11 mouse cellular contexts compared by ENCODE assay signal in genomic region chr2:69640100-69640499, GRCm38 (mm10). TPM values are rescaled to one million over a fixed set of nuclear protein-coding genes. Genes with fewer than 3 reads are reported as not detected.
DNase-seq lines count a peak whose midpoint lies in the region; ATAC-seq lines count a peak whose summit lies in the region.
"Had no signal": no experiment of that assay in that cellular context is flagged by ENCODE, and none has a peak within 500 bp of the region (broad histone marks: within the 10 kb centered on the region; RNA-seq: fewer than 3 reads in every experiment).

No protein-coding gene starts in this region.

- H3K9me3 ChIP-seq in midbrain, embryonic 15.5 days = no peaks in the 10 kb centered on the region
- no peaks in the 10 kb centered on the region for H3K9me3 ChIP-seq in midbrain, embryonic 13.5 days
- H3K9me3 ChIP-seq in liver, embryonic 11.5 days (ENCODE audit: control insufficient read depth, low read length) = no peaks in the 10 kb centered on the region
- H3K9me3 ChIP-seq: heart, embryonic 15.5 days had no signal

- H3K27me3 ChIP-seq in midbrain, embryonic 15.5 days (replicated peaks) = no peaks in the 10 kb centered on the region
- H3K27me3 ChIP-seq in midbrain, embryonic 13.5 days = peaks cover 3% of the 10 kb centered on the region; the same call in 1 of the 2 replicates
- no peaks in the 10 kb centered on the region for H3K27me3 ChIP-seq in liver, embryonic 11.5 days (replicated peaks; ENCODE audit: control insufficient read depth, insufficient read depth, low read length)
- H3K27me3 ChIP-seq: heart, embryonic 15.5 days had no signal

- 38% methylated on average over 10 of the region's 10 CpGs for WGBS in midbrain, embryonic 15.5 days
- WGBS in midbrain, embryonic 13.5 days = 55% methylated on average over 10 of the region's 10 CpGs
- 57% methylated on average over 10 of the region's 10 CpGs for WGBS in liver, embryonic 11.5 days

- DNase-seq in brain, embryonic 18.5 days (ENCODE audit: low read depth, low spot score) = peak; percentile 3
- DNase-seq in kidney, adult 18-20 months = peak; percentile 59
- DNase-seq in retina, postnatal 7 days (ENCODE audit: low read depth, low spot score) = peak; percentile 21
- no peak for DNase-seq in liver, embryonic 11.5 days (ENCODE audit: low spot score)
- DNase-seq in lung, postnatal 4 days = no peak
- no peak for DNase-seq in right cerebral cortex, adult 2 months (ENCODE audit: low spot score in 2 of 2)
- DNase-seq: thymus, postnatal 36 days had no signal

- ATAC-seq in midbrain, embryonic 15.5 days (replicated peaks) = 0 out of 2 replicates have a peak, but pooled peaks have one; percentile 52
- ATAC-seq in midbrain, embryonic 13.5 days = no peak
- ATAC-seq in liver, embryonic 11.5 days (replicated peaks; ENCODE audit: low FRiP score) = no peak

- no peaks in the 10 kb centered on the region for H3K36me3 ChIP-seq in midbrain, embryonic 15.5 days (replicated peaks)
- no peaks in the 10 kb centered on the region for H3K36me3 ChIP-seq in midbrain, embryonic 13.5 days
- H3K36me3 ChIP-seq in liver, embryonic 11.5 days (ENCODE audit: control insufficient read depth, insufficient read depth, low read length) = no peaks in the 10 kb centered on the region
- H3K36me3 ChIP-seq: heart, embryonic 15.5 days had no signal

- no peaks in the 10 kb centered on the region for H3K4me1 ChIP-seq in midbrain, embryonic 15.5 days
- H3K4me1 ChIP-seq in midbrain, embryonic 13.5 days (replicated peaks) = no peaks in the 10 kb centered on the region
- H3K4me1 ChIP-seq in liver, embryonic 11.5 days (replicated peaks; ENCODE audit: control insufficient read depth, insufficient read depth, low read length) = no peaks in the 10 kb centered on the region
- H3K4me1 ChIP-seq: heart, embryonic 15.5 days had no signal

- H3K9ac ChIP-seq in midbrain, embryonic 15.5 days = no peak overlapping the region
- H3K9ac ChIP-seq in midbrain, embryonic 13.5 days (replicated peaks) = no peak overlapping the region
- H3K9ac ChIP-seq in liver, embryonic 11.5 days (ENCODE audit: low read depth, low read length) = no peak overlapping the region
- H3K9ac ChIP-seq: heart, embryonic 15.5 days had no signal

- H3K27ac ChIP-seq in midbrain, embryonic 15.5 days = no peak overlapping the region
- no peak overlapping the region for H3K27ac ChIP-seq in midbrain, embryonic 13.5 days
- no peak overlapping the region for H3K27ac ChIP-seq in liver, embryonic 11.5 days (ENCODE audit: low read depth, low read length)
- H3K27ac ChIP-seq: heart, embryonic 15.5 days; macrophage had no signal

- H3K4me2 ChIP-seq in midbrain, embryonic 15.5 days = no peak overlapping the region
- H3K4me2 ChIP-seq in midbrain, embryonic 13.5 days (replicated peaks) = no peak overlapping the region
- H3K4me2 ChIP-seq in liver, embryonic 11.5 days = no peak overlapping the region
- H3K4me2 ChIP-seq: heart, embryonic 15.5 days had no signal

- H3K4me3 ChIP-seq in midbrain, embryonic 15.5 days = no peak overlapping the region
- H3K4me3 ChIP-seq in midbrain, embryonic 13.5 days (replicated peaks) = no peak overlapping the region
- H3K4me3 ChIP-seq in liver, embryonic 11.5 days (ENCODE audit: low read depth, low read length) = no peak overlapping the region
- H3K4me3 ChIP-seq: heart, embryonic 15.5 days had no signal

RNA-seq across cellular contexts. Expression of gene Bbs5, which starts 6.9 kb away (rescaled TPM):
- polyA plus RNA-seq in midbrain, embryonic 15.5 days (2015; fragmentation: Nextera tagmentation; extraction: Ambion mirVana) = 20.3 and 25.2 TPM in 2 replicates
- 24.3 and 24.8 TPM in 2 replicates for polyA plus RNA-seq in midbrain, embryonic 13.5 days (2015; fragmentation: Nextera tagmentation; extraction: Ambion mirVana)
- 8.4 and 10.9 TPM in 2 replicates for polyA plus RNA-seq in liver, embryonic 11.5 days (2014; fragmentation: Nextera tagmentation; extraction: Ambion mirVana)

RNA-seq across cellular contexts. Expression of gene Klhl41, which starts 29.8 kb away (rescaled TPM):
- polyA plus RNA-seq in midbrain, embryonic 15.5 days (2015; fragmentation: Nextera tagmentation; extraction: Ambion mirVana) = 0.23 and 0.37 TPM in 2 replicates
- polyA plus RNA-seq in midbrain, embryonic 13.5 days (2015; fragmentation: Nextera tagmentation; extraction: Ambion mirVana) = 0.13 and 0.18 TPM in 2 replicates
- polyA plus RNA-seq in liver, embryonic 11.5 days (2014; fragmentation: Nextera tagmentation; extraction: Ambion mirVana) = 0.22 and 0.75 TPM in 2 replicates
- polyA plus RNA-seq: macrophage had no signal

RNA-seq across cellular contexts. Expression of gene Lrp2, which starts 54.2 kb away (rescaled TPM):
- polyA plus RNA-seq in midbrain, embryonic 15.5 days (2015; fragmentation: Nextera tagmentation; extraction: Ambion mirVana) = 1.2 TPM in 2 replicates
- polyA plus RNA-seq in midbrain, embryonic 13.5 days (2015; fragmentation: Nextera tagmentation; extraction: Ambion mirVana) = 2.2 and 3.7 TPM in 2 replicates
- polyA plus RNA-seq in liver, embryonic 11.5 days (2014; fragmentation: Nextera tagmentation; extraction: Ambion mirVana) = 0.22 and 0.29 TPM in 2 replicates
- polyA plus RNA-seq: macrophage had no signal

Comparison
In these comparisons a context has a peak if more than half of its experiments do, and no peak if none do; other contexts are left out.
1. DNase-seq: peak in brain, embryonic 18.5 days (single experiment), kidney, adult 18-20 months (single experiment) and retina, postnatal 7 days (single experiment); none in liver, embryonic 11.5 days (single experiment), lung, postnatal 4 days (0 of 2) and right cerebral cortex, adult 2 months (0 of 2).